Mouse (Mus musculus): ENCODE results near the gene 9030025P20Rik. TPM values are rescaled to one million over a fixed set of nuclear protein-coding genes. Genes with fewer than 3 reads are reported as not detected.
A peak's percentile ranks its signal among the peaks of the same experiment; 100 is the strongest.
"Not testable (repeated sequence)": the region's sequence is repeated elsewhere in the genome, so short reads cannot be mapped to it uniquely, and the experiment has no call there.

Gene 9030025P20Rik
- polyA plus RNA-seq, 1 experiment from 2014 or later, result 7.8 TPM

DNA sequence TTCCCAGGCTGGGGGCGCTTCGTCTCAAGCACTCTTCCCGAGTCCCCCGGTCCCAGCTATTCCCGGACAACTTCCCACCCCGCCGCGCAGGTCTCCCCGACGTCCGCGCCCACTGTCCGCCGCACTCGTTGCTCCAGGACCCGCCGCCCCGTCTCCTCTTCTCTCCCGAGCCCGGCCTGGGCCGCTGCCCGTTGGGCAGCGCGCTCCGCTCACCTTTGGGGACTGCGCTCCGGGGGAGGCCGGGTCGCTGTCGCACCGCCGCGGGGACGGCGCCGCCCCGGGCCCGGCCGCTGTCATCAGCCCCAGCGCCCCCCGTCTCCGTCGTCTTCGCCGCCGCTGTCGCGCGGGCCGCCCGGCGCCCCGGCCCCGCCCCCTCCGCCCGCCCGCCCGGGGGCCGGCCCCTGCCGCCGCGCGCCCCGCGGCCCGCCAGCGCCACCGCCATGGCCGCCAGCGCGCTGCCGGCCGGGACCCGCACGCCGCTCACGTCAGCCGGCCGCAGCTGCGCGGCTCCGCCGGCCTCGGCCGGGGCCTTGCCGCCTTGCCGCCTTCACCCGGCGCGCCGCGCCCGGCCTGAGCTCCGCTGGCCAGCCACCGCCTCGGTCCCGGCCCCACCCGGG, 14.4 kb downstream of the 9030025P20Rik start:
- WGBS, result no CpG with 5 or more reads among the region's 98 CpGs

DNA sequence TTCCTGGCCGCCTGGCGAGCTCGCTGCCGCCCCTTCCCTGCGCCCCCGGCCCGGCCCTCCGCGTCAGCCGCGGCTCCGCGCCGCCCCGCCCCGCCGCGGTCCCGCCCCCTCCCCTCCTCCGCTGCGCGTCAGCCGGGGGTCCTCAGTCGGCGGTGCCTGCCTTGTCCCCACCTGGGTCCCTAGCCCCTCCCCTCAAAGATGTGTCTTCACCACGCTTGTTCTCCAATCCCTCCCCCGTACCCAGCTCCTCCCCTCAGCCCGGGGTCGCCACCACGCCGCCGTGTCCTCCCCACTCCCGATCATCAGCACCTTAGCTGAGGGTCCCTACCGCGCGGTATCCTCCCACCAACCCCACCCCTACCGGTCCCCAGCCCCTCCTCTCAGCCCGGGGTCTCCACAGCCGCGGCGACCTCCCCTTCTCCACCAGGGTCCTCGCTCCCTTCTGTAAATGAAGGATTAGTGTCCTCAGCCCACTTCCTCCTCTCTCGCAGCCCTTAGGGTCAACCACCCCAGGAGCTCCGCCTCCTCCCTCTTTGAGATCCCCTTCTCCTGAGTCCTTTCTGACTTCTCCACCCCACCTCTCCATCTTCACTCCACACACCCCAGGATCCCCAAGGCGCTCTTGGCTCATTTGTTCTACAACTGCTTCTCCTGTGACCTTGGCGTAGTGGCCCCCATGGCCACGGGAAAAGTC, 15.0 kb downstream of the 9030025P20Rik start:
- no CpG with 5 or more reads among the region's 47 CpGs for WGBS
- not testable (repeated sequence) for H3K4me3 ChIP-seq; H3K27me3 ChIP-seq (replicated peaks); H3K4me2 ChIP-seq; H3K27ac ChIP-seq (ENCODE audit: poor library complexity, severe bottlenecking); H3K9ac ChIP-seq; H3K9me3 ChIP-seq (replicated peaks); H3K36me3 ChIP-seq; H3K4me1 ChIP-seq (replicated peaks)
- ATAC-seq (ENCODE audit: insufficient number of reproducible peaks, low FRiP score), result peak; percentile 86

More for the DNA sequence above, 14.4 kb downstream of the 9030025P20Rik start:
- H3K36me3 ChIP-seq; H3K4me2 ChIP-seq; H3K4me3 ChIP-seq; H3K9me3 ChIP-seq (replicated peaks); H3K27ac ChIP-seq (ENCODE audit: poor library complexity, severe bottlenecking); H3K4me1 ChIP-seq (replicated peaks); H3K9ac ChIP-seq; H3K27me3 ChIP-seq (replicated peaks): not testable (repeated sequence)
- ATAC-seq (ENCODE audit: insufficient number of reproducible peaks, low FRiP score), result peak; percentile 89

DNA sequence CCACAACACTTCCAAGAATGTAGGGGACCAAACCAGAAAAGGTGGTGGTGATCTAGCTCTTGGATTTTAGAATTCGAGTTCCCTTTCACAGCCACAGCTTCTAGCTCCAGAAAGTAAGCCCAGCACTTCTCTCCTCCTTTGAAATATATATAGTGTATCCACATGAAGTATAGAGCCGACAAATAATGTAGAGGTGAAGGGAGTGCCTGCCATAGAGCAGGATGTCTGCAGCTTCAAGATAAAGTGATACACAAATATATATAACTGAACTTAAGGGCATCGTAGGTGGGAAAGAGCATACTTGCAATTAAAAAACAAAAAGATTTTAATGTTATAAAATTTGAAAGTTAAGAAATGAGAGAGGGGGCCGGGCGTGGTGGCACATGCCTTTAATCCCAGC, 15.9 kb downstream of the 9030025P20Rik start:
- not testable (repeated sequence) for H3K9ac ChIP-seq; H3K4me1 ChIP-seq (replicated peaks); H3K27me3 ChIP-seq (replicated peaks); H3K4me3 ChIP-seq; ATAC-seq (ENCODE audit: insufficient number of reproducible peaks, low FRiP score); H3K36me3 ChIP-seq; H3K27ac ChIP-seq (ENCODE audit: poor library complexity, severe bottlenecking); H3K9me3 ChIP-seq (replicated peaks); H3K4me2 ChIP-seq
- WGBS, result no CpG with 5 or more reads among the region's 5 CpGs

DNA sequence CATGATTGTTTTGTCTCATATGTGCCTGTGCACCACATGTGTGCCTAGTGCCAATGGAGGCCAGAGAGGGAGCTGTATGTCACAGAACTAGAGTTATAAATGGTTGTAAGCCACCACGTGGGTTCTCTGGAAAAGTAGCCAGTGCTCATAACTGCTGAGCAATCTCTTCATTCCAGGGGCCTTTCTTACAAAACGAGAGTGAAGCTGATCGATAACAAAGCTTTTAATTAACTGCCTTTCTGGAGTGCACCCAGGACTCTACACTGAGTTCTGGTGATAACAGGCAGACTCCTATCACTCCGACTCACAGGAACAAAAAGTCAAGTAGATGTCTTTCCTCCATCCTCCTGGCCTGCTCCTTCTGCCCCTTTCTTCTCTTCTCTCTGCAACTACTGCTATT, 21.8 kb downstream of the 9030025P20Rik start:
- H3K4me3 ChIP-seq; H3K4me2 ChIP-seq; H3K9ac ChIP-seq; H3K4me1 ChIP-seq (replicated peaks); H3K27me3 ChIP-seq (replicated peaks); H3K27ac ChIP-seq (ENCODE audit: poor library complexity, severe bottlenecking); H3K9me3 ChIP-seq (replicated peaks); H3K36me3 ChIP-seq: not testable (repeated sequence)
- 0 out of 2 replicates have a peak, but pooled peaks have one; percentile 4 for ATAC-seq (ENCODE audit: insufficient number of reproducible peaks, low FRiP score)
- no CpG with 5 or more reads among the region's 4 CpGs for WGBS

DNA sequence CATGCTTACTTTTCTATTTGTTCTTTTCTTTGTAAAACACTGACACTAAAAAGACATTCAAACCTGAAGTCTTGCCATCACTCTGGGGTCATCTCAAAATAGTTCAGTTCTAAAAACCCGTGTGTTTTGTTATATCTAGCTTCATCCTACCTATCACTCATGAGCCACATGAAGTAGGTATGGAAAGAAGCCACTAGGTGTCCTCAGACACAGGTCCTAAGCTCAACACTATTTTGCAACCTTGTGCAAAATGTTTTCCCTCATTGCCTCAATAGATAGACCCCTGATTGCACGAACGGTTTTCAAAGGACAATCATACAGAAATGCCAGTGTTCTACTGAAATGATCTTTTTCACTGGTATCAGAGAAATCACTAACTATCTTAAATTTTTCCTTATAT, 30.8 kb downstream of the 9030025P20Rik start:
- not testable (repeated sequence) for H3K4me2 ChIP-seq; H3K4me1 ChIP-seq (replicated peaks); H3K36me3 ChIP-seq; H3K9me3 ChIP-seq (replicated peaks); H3K9ac ChIP-seq; H3K27ac ChIP-seq (ENCODE audit: poor library complexity, severe bottlenecking); H3K4me3 ChIP-seq; H3K27me3 ChIP-seq (replicated peaks)
- WGBS, result no CpG with 5 or more reads among the region's 3 CpGs
- 0 out of 2 replicates have a peak, but pooled peaks have one; percentile 34 for ATAC-seq (ENCODE audit: insufficient number of reproducible peaks, low FRiP score)

DNA sequence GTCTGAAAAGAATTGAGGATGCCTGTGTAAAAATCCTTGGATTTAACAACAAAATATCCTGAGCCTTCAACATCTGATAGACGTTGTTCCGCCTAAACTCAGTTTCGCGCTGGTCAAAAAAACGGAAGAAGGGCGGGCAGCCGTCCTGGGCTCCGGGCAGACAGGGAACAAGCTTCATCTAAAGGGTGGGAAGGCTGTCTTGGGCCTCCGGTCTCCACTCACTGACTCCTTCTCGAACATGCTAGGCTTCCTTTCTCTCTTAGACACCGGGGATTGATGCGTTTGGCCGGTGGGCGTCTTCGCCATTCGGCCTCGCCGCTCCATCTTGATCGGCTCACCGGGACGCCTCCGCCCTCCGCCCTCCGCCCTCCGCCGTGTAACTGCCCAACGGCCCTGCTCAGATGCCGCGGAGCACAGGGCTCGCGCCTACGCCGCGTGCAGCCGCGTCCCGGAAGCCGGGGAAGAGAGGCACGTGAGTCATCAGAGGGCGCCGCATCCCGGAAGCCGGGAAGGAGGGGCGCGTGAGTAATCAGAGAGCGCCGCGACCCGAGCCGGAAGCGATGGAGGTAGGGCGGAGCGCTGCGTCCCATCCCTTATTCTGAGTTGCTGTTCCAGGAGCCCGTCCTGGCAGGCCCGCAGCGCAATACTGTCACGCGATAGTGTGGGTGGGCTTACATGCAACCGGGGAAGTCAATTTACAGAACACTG, 31.6 kb downstream of the 9030025P20Rik start, which contains the start of gene Gm3435:
Gene Gm3435, plus strand, starts transcription at position 471 of the 708 bp plus-strand sequence.
- not testable (repeated sequence) for H3K36me3 ChIP-seq; H3K4me2 ChIP-seq; H3K27me3 ChIP-seq (replicated peaks); H3K9me3 ChIP-seq (replicated peaks); H3K4me3 ChIP-seq; H3K4me1 ChIP-seq (replicated peaks); H3K9ac ChIP-seq; H3K27ac ChIP-seq (ENCODE audit: poor library complexity, severe bottlenecking)
- WGBS, result no CpG with 5 or more reads among the region's 60 CpGs
- ATAC-seq (ENCODE audit: insufficient number of reproducible peaks, low FRiP score), result peak; percentile 97

DNA sequence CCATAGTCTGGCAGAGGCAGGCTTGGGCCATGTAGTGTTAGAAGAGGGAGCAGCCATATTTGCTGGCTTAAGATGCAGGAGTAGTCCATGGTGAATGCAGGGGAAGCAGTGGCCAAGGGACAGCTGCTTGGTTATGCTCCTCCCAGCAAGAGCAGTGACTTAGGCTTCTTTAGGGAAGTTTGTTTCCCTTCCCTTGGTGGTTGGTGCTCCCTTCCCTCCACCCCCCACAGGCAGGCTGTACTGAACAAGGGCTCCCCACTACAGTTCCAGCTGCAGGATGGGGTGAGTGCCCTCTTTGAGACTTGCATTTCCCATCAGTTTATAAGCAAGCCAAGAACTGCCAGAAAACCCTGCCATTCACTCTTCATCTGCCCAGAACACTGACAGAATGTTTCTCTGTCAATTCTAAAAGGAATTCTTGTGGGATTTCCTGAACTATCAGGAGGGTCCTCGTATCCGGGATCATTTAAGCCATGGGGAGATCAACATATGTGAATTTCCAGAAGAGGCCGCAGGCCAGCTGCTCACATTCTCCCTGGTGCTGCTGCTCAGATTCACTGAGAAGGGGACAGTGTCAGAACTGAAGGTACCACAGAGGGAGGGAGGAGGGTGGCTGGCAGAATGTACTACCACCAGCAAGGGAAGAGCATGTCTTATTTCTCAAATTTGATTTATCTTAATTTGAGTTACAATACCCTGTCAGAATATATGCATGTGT, 43.4 kb downstream of the 9030025P20Rik start:
- WGBS, result 80% methylated on average over 3 of the region's 3 CpGs
- H3K27me3 ChIP-seq (replicated peaks); H3K36me3 ChIP-seq; H3K27ac ChIP-seq (ENCODE audit: poor library complexity, severe bottlenecking); ATAC-seq (ENCODE audit: insufficient number of reproducible peaks, low FRiP score); H3K9me3 ChIP-seq (replicated peaks); H3K4me2 ChIP-seq; H3K4me3 ChIP-seq; H3K4me1 ChIP-seq (replicated peaks): not testable (repeated sequence)
- H3K9ac ChIP-seq, result 0 out of 2 replicates have a peak overlapping the region, but pooled peaks have one; percentile 41

DNA sequence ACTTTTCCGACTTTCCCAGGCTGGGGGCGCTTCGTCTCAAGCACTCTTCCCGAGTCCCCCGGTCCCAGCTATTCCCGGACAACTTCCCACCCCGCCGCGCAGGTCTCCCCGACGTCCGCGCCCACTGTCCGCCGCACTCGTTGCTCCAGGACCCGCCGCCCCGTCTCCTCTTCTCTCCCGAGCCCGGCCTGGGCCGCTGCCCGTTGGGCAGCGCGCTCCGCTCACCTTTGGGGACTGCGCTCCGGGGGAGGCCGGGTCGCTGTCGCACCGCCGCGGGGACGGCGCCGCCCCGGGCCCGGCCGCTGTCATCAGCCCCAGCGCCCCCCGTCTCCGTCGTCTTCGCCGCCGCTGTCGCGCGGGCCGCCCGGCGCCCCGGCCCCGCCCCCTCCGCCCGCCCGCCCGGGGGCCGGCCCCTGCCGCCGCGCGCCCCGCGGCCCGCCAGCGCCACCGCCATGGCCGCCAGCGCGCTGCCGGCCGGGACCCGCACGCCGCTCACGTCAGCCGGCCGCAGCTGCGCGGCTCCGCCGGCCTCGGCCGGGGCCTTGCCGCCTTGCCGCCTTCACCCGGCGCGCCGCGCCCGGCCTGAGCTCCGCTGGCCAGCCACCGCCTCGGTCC, 45.7 kb downstream of the 9030025P20Rik start:
- H3K4me2 ChIP-seq; H3K9me3 ChIP-seq (replicated peaks); H3K27ac ChIP-seq (ENCODE audit: poor library complexity, severe bottlenecking); H3K27me3 ChIP-seq (replicated peaks); H3K9ac ChIP-seq; H3K4me1 ChIP-seq (replicated peaks); H3K36me3 ChIP-seq; H3K4me3 ChIP-seq: not testable (repeated sequence)
- no CpG with 5 or more reads among the region's 97 CpGs for WGBS
- peak; percentile 87 for ATAC-seq (ENCODE audit: insufficient number of reproducible peaks, low FRiP score)

DNA sequence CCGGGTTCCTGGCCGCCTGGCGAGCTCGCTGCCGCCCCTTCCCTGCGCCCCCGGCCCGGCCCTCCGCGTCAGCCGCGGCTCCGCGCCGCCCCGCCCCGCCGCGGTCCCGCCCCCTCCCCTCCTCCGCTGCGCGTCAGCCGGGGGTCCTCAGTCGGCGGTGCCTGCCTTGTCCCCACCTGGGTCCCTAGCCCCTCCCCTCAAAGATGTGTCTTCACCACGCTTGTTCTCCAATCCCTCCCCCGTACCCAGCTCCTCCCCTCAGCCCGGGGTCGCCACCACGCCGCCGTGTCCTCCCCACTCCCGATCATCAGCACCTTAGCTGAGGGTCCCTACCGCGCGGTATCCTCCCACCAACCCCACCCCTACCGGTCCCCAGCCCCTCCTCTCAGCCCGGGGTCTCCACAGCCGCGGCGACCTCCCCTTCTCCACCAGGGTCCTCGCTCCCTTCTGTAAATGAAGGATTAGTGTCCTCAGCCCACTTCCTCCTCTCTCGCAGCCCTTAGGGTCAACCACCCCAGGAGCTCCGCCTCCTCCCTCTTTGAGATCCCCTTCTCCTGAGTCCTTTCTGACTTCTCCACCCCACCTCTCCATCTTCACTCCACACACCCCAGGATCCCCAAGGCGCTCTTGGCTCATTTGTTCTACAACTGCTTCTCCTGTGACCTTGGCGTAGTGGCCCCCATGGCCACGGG, 46.4 kb downstream of the 9030025P20Rik start:
- WGBS, result no CpG with 5 or more reads among the region's 48 CpGs
- not testable (repeated sequence) for H3K27me3 ChIP-seq (replicated peaks); H3K9me3 ChIP-seq (replicated peaks); H3K36me3 ChIP-seq; H3K9ac ChIP-seq; H3K4me3 ChIP-seq; H3K4me1 ChIP-seq (replicated peaks); H3K27ac ChIP-seq (ENCODE audit: poor library complexity, severe bottlenecking); H3K4me2 ChIP-seq
- peak; percentile 82 for ATAC-seq (ENCODE audit: insufficient number of reproducible peaks, low FRiP score)

DNA sequence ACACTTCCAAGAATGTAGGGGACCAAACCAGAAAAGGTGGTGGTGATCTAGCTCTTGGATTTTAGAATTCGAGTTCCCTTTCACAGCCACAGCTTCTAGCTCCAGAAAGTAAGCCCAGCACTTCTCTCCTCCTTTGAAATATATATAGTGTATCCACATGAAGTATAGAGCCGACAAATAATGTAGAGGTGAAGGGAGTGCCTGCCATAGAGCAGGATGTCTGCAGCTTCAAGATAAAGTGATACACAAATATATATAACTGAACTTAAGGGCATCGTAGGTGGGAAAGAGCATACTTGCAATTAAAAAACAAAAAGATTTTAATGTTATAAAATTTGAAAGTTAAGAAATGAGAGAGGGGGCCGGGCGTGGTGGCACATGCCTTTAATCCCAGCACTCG, 47.2 kb downstream of the 9030025P20Rik start:
- not testable (repeated sequence) for H3K27me3 ChIP-seq (replicated peaks); H3K27ac ChIP-seq (ENCODE audit: poor library complexity, severe bottlenecking); H3K9me3 ChIP-seq (replicated peaks); H3K4me2 ChIP-seq; H3K36me3 ChIP-seq; H3K9ac ChIP-seq; H3K4me1 ChIP-seq (replicated peaks); ATAC-seq (ENCODE audit: insufficient number of reproducible peaks, low FRiP score); H3K4me3 ChIP-seq
- WGBS, result no CpG with 5 or more reads among the region's 6 CpGs

All from heart, embryonic 12.5 days (tissue).